Mouse (Mus musculus): ENCODE results near the gene Sec14l1.

Gene Sec14l1

DNA sequence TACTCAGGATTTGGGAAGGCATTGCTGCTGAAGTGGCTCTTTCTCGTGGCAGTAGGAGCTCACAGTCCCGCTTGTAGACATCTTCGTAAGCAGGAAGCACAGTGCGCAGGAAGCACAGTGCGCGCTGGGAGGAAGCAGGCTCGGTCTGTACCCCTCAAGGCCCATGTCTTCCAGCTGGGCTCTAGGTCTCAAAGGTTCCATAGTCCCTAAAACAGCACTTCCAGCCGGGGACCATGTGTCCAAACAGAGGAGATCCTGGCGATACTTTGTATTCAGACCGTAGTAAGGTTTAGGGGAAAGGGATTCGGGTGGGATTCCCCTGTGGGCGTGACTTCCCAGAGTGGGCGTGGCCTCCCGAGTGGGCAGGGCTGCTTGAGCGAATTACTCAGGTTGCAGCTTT lies 60.0 kb downstream of the Sec14l1 start:
- no peak for ATAC-seq (ENCODE audit: insufficient number of reproducible peaks, low FRiP score, low TSS enrichment)

DNA sequence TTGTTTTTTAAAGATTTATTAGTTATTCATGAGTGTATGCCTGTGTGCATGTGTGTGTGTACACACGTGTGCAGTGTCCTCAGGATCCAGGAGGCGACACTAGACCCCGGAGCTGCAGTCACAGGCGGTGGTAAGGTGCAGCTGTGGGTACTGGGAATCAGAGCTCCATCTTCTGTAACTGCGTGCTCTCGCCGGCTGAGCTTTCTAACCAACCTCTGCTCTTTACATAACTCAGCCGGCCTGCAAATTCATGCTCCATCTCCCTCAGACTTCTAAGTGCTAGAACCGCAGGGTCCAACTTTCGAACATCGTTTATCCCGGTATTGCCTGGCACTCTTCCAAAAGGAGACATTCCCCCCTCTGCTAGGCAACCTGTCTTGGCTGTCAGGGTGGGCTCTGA lies 60.5 kb downstream of the Sec14l1 start:
- ATAC-seq (ENCODE audit: insufficient number of reproducible peaks, low FRiP score, low TSS enrichment), result no peak

DNA sequence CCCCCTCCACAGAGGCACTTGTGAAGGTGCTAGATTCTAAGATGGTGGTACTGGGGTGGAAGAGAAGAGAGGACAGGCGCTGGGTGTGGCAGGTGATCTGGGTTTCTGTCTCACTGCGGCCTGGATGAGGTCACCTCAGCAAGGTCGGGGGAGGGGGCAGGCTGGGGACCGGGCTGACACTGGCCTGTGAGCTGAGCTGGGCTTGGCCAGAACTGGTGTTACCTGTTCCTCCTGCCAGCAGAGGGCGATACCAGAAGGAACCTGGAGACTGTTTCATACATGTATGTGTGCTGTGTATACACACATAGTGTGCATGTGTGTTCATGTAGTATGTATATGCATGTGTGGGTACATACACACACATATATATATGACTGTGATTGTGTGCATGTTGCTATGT lies 61.3 kb downstream of the Sec14l1 start:
- ATAC-seq (ENCODE audit: insufficient number of reproducible peaks, low FRiP score, low TSS enrichment), result no peak

DNA sequence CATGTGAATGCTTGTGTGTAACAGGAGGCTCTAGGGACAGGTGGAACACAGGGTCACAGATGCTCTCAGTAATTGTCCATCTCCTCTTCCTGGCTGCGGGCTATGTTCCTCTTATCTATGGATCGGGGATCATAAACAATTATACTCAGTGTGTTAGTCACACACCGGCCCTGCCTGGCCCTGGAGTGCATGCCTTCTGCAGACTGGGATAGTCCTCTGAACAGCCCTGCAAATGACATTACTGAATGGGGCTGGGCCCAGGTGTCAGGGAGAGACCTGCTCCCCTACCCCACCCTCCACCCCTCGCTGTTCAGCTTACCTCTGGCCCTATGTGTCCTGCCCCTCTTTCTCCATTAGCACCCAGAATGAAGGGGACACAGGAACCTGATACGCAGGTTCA lies 61.9 kb downstream of the Sec14l1 start:
- ATAC-seq (ENCODE audit: insufficient number of reproducible peaks, low FRiP score, low TSS enrichment), result no peak

DNA sequence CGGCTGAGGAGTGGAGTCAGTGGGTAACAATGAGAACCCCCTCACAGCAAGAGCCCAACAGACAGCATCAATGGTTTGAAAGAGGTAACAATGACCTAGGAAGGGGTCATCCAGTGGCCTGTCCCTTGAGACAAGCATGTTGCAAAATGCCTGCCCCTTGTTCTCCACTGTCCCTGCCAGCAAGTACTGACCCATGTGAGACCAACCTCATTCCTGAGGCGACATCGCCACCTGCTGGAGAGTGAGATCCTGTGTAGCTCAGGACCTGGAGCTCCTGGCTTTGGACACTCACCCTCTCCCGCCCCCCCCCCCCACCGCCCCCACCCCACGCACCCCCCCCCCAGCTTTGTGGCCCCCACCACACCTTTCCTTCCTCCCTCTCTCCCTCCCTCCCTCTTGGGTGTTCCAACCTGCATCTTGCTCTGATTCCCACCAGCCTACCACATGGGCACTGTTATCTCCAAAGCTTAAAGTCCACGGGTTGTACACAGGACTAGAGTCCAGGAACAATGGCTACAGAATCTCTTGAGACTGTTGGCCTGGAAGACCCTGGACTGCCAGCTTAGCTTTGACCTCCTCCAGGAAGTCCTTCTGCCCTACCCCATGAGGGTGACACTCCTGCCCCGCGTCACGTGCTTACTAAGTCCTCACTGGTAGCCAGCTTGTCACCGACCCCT lies 62.5 kb downstream of the Sec14l1 start:
- ATAC-seq (ENCODE audit: insufficient number of reproducible peaks, low FRiP score, low TSS enrichment), result peak; percentile 65; the same call in 1 of the 2 replicates

DNA sequence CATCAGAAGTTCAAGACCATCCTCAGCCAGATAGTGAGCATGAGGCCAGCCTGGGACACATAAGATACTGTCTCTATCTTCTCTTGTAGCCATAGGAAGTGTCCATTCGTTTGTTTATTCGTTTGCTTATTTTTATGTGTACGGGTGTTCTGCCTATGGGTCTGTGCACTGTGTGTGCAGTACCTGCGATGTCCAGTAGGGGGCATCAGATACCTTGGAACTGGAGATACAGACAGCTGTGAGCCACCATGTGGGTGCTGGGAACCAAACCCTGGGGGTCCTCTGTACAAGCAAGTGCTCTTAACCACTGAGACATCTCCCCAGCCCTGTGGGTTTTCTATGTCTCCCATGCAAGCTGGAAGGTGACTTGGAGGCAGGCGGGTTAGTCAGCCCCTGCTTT lies 64.9 kb downstream of the Sec14l1 start:
- no peak for ATAC-seq (ENCODE audit: insufficient number of reproducible peaks, low FRiP score, low TSS enrichment)

DNA sequence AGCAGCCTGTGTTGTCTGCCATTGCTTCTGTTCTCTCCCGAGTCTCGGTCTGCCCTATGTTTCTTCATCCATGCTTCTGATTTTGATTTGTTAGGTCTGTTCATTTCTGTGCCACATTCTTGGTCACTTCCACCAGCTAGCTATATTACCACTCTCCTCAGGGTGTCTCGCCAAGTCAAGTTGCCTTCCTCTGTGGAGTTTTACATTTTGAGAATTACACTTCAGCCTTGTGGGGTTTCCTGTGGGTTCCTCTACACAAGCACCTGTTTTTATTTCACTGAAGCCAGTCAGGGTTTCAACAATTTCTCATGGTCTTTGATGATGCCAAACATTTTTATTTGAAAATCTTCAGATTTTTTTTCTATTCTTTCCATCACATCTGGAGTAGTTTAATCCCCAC lies 67.8 kb downstream of the Sec14l1 start:
- ATAC-seq (ENCODE audit: insufficient number of reproducible peaks, low FRiP score, low TSS enrichment), result no peak

DNA sequence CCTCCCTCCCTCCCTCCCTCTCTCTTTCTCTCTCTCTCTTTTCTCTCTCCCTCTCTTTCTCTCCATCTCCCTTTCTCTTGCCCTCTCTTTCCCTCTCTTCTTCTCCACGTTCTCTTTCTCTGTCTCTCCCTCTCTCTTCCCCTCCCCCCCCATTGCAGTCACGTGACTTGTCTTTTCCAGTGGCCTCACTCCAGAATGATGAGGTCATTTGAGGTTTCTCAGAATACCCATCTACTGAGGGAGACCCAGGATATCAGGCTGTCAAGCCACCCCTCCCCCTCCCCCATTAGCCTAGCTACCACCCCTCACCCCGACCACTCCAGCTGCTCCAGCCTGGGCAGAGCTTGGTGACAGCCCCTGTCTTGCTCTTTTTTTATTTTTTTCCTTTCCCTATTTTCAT lies 68.3 kb downstream of the Sec14l1 start:
- no peak for ATAC-seq (ENCODE audit: insufficient number of reproducible peaks, low FRiP score, low TSS enrichment)

DNA sequence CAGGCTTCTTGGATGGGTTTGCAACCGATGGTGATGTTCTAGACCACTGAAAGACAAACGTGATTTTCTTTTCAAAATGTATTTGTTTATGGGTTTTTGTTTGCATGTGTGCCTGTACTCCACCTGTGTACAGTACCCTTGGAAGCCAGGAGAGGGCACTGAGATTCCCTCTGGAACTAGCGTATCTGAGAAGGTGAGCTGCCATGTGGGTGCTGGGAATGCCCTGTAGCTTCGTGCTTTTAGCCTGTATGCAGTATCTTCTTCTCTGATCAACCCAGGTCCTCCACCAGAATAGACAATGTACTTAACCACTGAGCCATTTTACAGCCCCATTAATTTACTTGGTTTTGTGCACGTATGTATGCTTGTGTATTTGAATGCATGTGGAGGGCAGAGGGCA lies 68.9 kb downstream of the Sec14l1 start:
- no peak for ATAC-seq (ENCODE audit: insufficient number of reproducible peaks, low FRiP score, low TSS enrichment)

DNA sequence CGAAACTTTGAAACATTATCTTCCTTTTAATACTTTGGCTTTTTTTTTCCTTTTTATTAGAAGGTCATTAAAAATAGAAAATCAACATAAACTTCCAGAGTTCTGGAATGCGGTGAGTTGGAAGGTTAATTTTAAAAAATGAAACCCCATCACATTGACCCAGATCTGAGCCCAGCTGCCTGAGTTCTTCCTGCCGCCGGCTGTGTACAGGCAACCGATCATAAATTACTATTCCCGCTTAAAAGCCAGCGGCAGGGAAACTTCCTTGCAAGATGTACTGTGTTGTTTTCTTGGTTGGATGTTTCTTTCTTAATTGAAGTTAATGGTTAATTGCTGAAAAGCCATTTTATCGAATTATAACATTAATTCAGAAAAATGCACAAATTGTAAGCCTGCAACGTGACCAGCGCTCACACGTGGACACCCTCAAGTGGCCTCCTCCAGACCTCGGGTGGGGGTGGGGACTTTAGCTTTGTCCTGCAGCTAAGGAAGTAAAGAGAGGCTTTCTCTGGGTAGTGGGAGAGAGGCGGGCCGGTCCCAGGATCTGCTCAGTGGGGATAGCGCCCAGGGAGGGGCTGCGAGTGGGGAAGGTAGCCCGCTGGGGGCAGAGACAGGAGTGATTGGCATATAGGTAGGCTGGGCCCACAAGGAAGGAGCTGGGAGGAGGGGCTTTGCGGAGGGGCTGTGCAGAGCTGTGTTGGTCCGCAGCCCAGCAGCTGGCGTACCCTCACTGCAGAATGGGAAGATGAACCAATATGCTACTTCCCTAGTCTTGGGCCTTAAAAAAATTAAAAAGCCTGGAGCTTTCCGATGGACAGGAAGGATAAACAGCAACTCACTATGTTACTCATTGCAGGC lies 70.3 kb downstream of the Sec14l1 start:
- ATAC-seq (ENCODE audit: insufficient number of reproducible peaks, low FRiP score, low TSS enrichment), result no peak

DNA sequence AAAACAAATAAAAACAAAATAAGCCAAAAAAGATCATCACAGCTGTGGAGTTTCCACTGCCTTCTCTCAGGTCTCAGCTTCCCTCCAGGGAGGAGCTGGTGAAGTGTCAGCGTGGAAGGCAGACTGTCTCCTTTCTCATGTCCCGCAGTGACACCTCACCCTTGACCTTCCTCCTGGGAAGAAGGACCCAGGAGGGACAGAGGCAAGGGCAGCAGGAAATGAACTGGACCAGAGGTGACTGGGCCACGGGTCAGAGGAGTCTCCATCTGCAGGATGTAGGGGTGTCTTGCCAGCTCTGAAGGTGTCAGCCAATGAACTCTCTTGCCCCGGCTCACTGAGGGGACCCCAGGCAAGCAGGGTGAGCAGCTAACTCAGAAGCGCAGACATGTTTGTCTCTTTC lies 76.6 kb downstream of the Sec14l1 start:
- ATAC-seq (ENCODE audit: insufficient number of reproducible peaks, low FRiP score, low TSS enrichment), result no peak

DNA sequence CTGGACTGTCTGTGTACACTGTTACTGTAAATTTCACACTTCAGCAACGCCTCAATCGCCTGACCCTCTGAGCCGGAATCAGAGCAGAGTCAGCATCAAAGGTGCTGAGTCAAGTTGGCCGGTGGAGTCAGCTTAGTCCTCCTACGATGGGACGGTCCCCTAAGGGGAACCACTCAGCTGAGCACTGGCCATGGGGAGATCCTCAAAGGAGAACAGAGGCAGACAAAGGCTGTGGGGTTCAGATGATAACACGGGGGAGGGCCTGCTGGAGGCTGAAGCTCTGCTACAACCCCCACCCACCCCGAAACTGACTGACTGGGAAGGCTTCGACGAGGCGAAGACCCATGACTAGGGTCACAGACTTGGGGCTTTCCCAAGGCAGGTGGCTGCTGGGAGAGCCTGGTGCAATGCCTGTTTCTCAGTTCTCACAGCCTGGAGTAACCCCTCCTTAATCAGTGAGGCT lies 79.5 kb downstream of the Sec14l1 start:
- no peak for ATAC-seq (ENCODE audit: insufficient number of reproducible peaks, low FRiP score, low TSS enrichment)

DNA sequence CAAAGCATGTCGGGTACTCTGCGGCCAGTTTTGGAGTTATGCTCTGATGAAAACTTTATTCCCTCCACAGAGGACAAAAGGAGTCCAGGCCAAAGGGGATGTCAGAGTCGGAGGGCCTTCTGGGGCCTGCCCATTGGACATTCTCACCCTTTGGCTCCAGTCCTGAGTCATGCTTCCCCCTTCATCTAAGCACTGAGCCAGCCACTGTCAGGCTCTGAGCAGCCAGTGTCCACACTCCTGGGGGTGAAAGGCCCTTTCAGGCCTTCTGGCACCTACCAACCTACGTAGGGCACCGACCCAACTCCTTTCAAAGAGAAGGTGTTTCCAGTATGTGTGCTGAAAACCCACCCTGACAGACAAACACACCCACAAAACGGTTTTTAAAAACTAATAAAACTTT lies 80.6 kb downstream of the Sec14l1 start:
- ATAC-seq (ENCODE audit: insufficient number of reproducible peaks, low FRiP score, low TSS enrichment), result no peak

DNA sequence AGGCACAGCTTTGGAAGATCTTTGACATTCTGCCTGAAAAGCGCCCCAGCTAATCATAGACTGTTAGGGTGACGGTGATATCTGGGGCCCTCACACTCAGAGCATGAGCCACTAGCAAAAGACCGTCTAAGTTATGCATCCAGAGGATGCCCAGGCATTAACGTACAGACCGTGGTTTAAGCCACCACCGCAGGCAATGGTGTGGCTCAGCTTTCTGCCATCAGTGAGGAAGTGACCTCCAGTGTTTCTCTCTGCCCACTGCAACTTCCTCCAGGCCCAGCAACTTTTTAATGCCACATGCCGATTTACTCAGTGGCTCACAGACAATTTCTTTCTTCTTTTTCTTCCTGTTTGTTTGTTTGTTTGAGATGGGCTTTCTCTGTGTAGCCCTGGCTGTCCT lies 81.7 kb downstream of the Sec14l1 start:
- no peak for ATAC-seq (ENCODE audit: insufficient number of reproducible peaks, low FRiP score, low TSS enrichment)

DNA sequence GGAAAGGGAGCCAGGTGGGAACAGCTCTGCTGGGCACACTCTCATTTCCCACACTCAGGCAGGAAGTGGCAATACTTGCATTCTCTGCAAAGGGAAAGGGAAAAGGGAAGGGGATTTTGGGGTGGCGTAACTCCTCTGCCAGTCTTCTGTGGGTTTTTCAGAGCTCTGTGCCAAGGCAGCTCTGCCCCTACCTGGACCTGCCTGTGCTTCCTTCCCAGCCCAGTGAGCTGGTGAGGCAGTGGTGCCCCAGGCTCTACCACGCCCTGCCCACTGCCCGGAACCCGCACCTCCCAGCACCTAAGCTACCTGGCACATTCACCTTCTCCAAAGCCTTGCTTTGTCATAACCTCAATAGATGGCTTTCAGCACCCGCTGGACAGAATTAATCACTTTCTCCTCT lies 83.2 kb downstream of the Sec14l1 start:
- ATAC-seq (ENCODE audit: insufficient number of reproducible peaks, low FRiP score, low TSS enrichment), result no peak

DNA sequence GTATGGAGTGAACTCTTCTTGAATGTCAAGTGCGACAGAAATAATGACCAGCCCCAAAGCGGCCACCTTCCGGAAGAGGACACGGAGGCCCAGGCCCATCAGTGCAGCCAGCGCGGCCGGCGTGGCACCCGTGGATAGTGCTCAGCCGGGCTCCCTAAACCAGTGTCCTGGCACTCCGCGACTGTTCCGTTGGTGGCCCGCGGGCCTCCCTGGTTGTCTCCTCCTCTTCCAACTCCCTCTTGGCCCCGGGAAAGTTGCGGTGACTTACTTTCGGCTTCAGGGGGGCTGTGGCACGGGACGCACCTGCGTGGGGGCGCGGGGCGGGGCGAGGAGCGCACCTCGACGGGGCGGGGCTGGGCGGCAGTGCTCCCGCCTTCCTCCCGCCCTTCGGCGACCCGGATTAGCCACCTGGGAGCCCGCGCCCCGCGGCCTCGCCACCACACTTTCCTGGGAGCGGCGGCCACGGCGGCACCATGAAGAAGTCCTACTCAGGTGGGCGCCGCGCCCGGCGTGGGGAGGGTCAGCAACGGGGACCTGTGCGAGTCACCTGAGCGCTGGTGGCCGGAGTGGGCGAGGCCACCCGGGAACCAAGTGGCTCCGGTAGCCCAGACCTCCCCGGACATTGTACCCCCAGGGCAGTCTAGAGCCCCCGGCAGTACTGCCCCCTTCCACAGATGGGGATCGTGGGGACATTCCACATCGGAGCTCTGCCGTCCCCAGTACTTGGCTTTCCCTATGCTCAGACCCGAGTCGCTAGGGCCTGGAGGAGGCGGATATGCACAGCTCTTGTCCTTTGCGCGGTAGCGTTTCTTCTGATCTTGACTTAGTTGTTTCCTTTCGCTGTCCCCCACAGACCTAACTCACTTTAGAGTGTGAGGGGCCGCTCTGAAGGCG lies 84.6 kb downstream of the Sec14l1 start, which contains the start of gene Sept9:
TSS of gene Sept9 (plus strand) at position 380 of the 894 bp plus-strand sequence.
- ATAC-seq (ENCODE audit: insufficient number of reproducible peaks, low FRiP score, low TSS enrichment), result no peak

DNA sequence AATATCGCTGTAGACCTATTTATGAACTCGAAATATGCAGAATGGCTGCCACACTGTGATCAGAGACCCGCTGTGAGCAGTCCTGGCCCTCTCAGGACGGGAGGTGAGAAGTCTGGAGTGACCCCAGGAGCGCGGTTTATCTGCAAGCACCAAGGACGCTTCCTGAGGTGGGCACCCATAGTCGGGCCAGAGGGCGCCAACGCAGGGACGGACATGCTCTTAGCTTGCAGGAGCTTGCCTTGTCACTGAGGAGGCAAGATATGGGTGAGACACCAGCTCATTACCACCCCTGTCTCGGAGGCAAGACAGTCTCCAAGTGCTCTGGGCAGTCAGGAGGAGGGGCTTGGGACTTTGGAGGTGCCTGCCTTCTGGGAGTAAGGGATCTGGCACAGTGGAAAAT lies 86.9 kb downstream of the Sec14l1 start:
- no peak for ATAC-seq (ENCODE audit: insufficient number of reproducible peaks, low FRiP score, low TSS enrichment)

DNA sequence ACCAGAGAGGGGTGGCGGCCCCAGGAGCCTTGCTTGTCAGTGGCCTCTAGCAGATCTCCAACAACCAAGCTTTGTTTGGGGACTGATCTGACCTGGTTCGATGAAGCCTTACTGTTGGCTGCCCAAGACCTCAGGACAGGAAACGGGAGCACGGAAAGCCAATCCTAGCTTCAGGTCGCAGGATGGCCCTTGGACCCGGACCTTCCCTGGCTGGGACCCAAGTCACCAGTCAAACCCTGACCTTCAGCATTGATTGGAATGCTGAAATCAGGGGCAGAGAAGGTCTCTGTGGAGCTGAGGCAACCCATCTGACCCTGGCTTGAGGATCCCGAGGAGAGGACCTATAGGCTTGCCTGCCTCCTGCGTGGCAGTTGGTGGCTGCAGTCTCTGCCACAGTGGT lies 89.6 kb downstream of the Sec14l1 start:
- ATAC-seq (ENCODE audit: insufficient number of reproducible peaks, low FRiP score, low TSS enrichment), result no peak

DNA sequence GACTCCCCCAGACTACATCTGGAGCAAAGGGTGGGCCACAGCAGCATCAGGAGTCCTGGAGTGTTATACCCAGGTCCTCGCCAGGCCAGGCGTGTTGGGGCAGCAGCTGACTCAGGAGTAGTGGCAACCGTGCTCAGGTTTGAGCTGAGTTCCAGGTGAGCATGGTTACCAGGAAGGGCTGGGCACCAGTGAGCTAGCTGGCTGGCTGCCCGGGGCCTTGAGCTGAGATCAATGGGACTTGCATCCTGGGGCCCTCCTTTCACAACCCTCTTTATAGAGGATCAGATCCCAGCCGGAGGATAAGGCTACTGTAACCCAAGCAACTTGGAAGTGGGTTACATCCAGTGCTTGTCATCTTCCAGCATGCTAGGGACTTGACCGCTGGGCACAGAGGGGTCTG lies 90.1 kb downstream of the Sec14l1 start:
- no peak for ATAC-seq (ENCODE audit: insufficient number of reproducible peaks, low FRiP score, low TSS enrichment)

DNA sequence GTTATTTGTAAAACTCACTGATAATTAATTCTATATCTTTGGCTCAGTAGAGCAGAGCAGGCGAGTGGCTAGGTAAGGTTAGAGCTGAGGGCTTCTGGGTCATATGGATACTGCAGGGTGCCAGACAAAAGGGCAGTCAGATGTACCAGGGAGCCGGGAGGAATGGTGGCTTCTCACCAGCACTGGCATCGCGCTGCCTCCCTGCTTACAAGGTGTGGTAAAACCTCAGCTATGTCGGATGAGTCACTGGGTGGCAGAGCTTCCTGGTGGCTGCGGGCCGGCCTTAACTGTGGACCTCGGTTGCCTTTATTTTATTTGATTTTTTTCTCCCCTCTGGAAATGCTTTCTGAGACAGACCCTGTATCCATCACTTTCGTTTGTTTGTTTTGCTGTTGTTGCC lies 90.5 kb downstream of the Sec14l1 start:
- no peak for ATAC-seq (ENCODE audit: insufficient number of reproducible peaks, low FRiP score, low TSS enrichment)

DNA sequence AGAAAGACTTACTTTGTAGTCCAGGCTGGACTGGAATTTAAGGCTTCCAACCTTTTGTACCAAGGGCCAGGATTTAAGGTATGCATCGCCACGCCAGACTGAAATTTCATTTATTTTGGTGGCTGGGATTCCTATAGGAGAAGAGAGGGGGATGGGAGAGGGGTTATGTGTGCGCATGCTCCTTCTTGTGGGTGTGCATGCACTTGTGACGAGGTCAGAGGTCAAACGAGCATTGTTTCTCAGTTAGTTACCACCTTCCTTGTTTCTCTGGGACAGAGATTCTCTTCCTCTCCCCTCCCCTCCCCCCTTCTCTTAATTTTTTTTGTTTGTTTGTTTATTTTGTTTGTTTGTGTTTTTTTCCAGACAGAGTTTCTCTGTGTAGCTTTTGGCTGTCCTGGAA lies 92.5 kb downstream of the Sec14l1 start:
- ATAC-seq (ENCODE audit: insufficient number of reproducible peaks, low FRiP score, low TSS enrichment), result no peak
